ENCODE assay signal across 11 mouse cellular contexts in the genomic region with DNA sequence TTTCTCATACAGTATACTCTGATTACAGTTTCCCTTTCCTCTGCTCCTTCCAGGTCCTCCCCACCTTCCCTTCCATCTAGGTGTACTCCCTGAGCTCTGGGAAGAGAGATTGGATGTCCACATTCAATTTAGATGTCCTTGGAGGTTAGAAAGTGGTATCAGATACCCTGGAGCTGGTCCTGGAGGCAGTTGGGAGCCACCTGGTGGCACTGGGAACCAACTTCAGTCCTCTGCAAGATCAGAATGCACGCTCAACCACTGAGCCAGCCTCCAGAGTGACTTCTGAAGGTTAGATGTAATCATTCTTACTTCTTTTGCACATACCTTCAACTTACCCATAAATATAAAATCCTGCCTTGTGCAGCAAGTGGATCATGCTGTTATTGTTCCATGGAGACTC.
DNase-seq lines count a peak whose midpoint lies in the region; ATAC-seq and TF ChIP-seq lines count a peak whose summit lies in the region.
"Had no signal": no experiment of that assay in that cellular context is flagged by ENCODE, and none has a peak within 500 bp of the region (broad histone marks: within the 10 kb centered on the region; RNA-seq: fewer than 3 reads in every experiment).

No protein-coding gene starts in this region.

- H3K36me3 ChIP-seq in forebrain, embryonic 14.5 days (ENCODE audit: control insufficient read depth, insufficient read depth, low read length), result no peaks in the 10 kb centered on the region
- H3K36me3 ChIP-seq in forebrain, embryonic 13.5 days (ENCODE audit: poor library complexity, severe bottlenecking), result no peaks in the 10 kb centered on the region
- H3K36me3 ChIP-seq in liver, adult 2 months (ENCODE audit: control insufficient read depth, insufficient read depth, low read length), result no peaks in the 10 kb centered on the region
- H3K36me3 ChIP-seq: G1E had no signal

- no peaks in the 10 kb centered on the region for H3K9me3 ChIP-seq in forebrain, embryonic 14.5 days (replicated peaks; ENCODE audit: control insufficient read depth, low read length)
- no peaks in the 10 kb centered on the region for H3K9me3 ChIP-seq in forebrain, embryonic 13.5 days (replicated peaks)
- H3K9me3 ChIP-seq: G1E had no signal

- WGBS in forebrain, embryonic 14.5 days, result 70% methylated on average over 1 of the region's 1 CpGs
- WGBS in forebrain, embryonic 13.5 days, result 57% methylated on average over 1 of the region's 1 CpGs
- WGBS in liver, adult 2 months, result 73% methylated on average over 1 of the region's 1 CpGs

- H3K4me3 ChIP-seq in forebrain, embryonic 14.5 days (ENCODE audit: low read depth, low read length), result no peak overlapping the region
- no peak overlapping the region for H3K4me3 ChIP-seq in forebrain, embryonic 13.5 days
- no peak overlapping the region for H3K4me3 ChIP-seq in liver, adult 2 months (ENCODE audit: insufficient read depth, low read depth, low read length)

- ATAC-seq in forebrain, embryonic 14.5 days, result no peak
- no peak for ATAC-seq in forebrain, embryonic 13.5 days
- ATAC-seq in erythroid progenitor cell, adult 5-6 weeks (replicated peaks; ENCODE audit: low FRiP score, poor library complexity, severe bottlenecking), result no peak

- peak; percentile 71 for TF ChIP-seq CTCF in liver, adult 2 months (IDR thresholded peaks at IDR 0.05; ENCODE audit: low read depth, low read length)
- peak; percentile 44; the same call in 1 of the 2 replicates for TF ChIP-seq CTCF in brain, embryonic 14.5 days (IDR thresholded peaks at IDR 0.05; ENCODE audit: borderline replicate concordance, extremely low read depth, insufficient read depth, insufficient read length)

- DNase-seq in forebrain, embryonic 14.5 days (ENCODE audit: low spot score), result peak; percentile 4
- no peak for DNase-seq in liver, adult 2 months (ENCODE audit: extremely low read depth, low read depth, low spot score)
- DNase-seq in liver, result no peak
- DNase-seq in brain, embryonic 14.5 days (ENCODE audit: low read depth), result no peak
- peak; percentile 26 for DNase-seq in lung, postnatal 36 days
- DNase-seq in right cerebral cortex, postnatal 4 days, result no peak
- DNase-seq: layer of hippocampus, postnatal 36 days had no signal

- no peaks in the 10 kb centered on the region for H3K27me3 ChIP-seq in forebrain, embryonic 14.5 days (replicated peaks; ENCODE audit: control insufficient read depth, insufficient read depth, low read length)
- H3K27me3 ChIP-seq in forebrain, embryonic 13.5 days, result no peaks in the 10 kb centered on the region
- H3K27me3 ChIP-seq in liver, adult 2 months (ENCODE audit: control insufficient read depth, insufficient read depth, low read length), result no peaks in the 10 kb centered on the region

- TF ChIP-seq POLR2A in liver, adult 2 months (IDR thresholded peaks at IDR 0.05; ENCODE audit: extremely low read depth, insufficient read depth, low read length), result no peak
- TF ChIP-seq POLR2A in brain, embryonic 14.5 days (IDR thresholded peaks at IDR 0.05; ENCODE audit: borderline replicate concordance, extremely low read depth, insufficient read depth, insufficient read length, poor library complexity, severe bottlenecking), result no peak

- no peak overlapping the region for H3K9ac ChIP-seq in forebrain, embryonic 14.5 days (ENCODE audit: low read length)
- no peak overlapping the region for H3K9ac ChIP-seq in forebrain, embryonic 13.5 days
- no peak overlapping the region for H3K9ac ChIP-seq in liver, adult 2 months (ENCODE audit: low read depth, low read length)

- H3K79me2 ChIP-seq in liver, adult 2 months (ENCODE audit: control insufficient read depth, insufficient read depth, low read length), result peaks cover 6% of the 10 kb centered on the region; the same call in 1 of the 2 replicates

- no peak overlapping the region for H3K4me2 ChIP-seq in forebrain, embryonic 14.5 days (ENCODE audit: low read length)
- H3K4me2 ChIP-seq in forebrain, embryonic 13.5 days, result no peak overlapping the region

- H3K27ac ChIP-seq in forebrain, embryonic 14.5 days (ENCODE audit: low read depth, low read length), result no peak overlapping the region
- no peak overlapping the region for H3K27ac ChIP-seq in forebrain, embryonic 13.5 days
- H3K27ac ChIP-seq in liver, adult 2 months (replicated peaks; ENCODE audit: insufficient read depth, low read depth, low read length), result no peak overlapping the region
- H3K27ac ChIP-seq: macrophage had no signal

- no peaks in the 10 kb centered on the region for H3K4me1 ChIP-seq in forebrain, embryonic 14.5 days (ENCODE audit: control insufficient read depth, insufficient read depth, low read length)
- H3K4me1 ChIP-seq in forebrain, embryonic 13.5 days, result no peaks in the 10 kb centered on the region
- H3K4me1 ChIP-seq in liver, adult 2 months (ENCODE audit: control insufficient read depth, insufficient read depth, low read length), result peaks cover 17% of the 10 kb centered on the region

Comparison
In these comparisons a context has a peak if more than half of its experiments do, and no peak if none do; other contexts are left out.
1. DNase-seq: peak in forebrain, embryonic 14.5 days (single experiment) and lung, postnatal 36 days (single experiment); none in liver, adult 2 months (single experiment), liver (single experiment), brain, embryonic 14.5 days (single experiment) and right cerebral cortex, postnatal 4 days (single experiment).